Mouse (Mus musculus) mouse trophoblast stem cell (cell line): ENCODE data around the gene Herc4.
"Not testable (repeated sequence)": the region's sequence is repeated elsewhere in the genome, so short reads cannot be mapped to it uniquely, and the experiment has no call there.

Experiments used
- in situ Hi-C, 2 experiments: fragments of 300-500 bp; cut with MseI, MboI; formaldehyde crosslinking; loops; 2 replicates in 1 of 2; 3 replicates in 1 of 2; pipeline ENCODE4 v1.15.1; 2025

Gene Herc4

DNA sequence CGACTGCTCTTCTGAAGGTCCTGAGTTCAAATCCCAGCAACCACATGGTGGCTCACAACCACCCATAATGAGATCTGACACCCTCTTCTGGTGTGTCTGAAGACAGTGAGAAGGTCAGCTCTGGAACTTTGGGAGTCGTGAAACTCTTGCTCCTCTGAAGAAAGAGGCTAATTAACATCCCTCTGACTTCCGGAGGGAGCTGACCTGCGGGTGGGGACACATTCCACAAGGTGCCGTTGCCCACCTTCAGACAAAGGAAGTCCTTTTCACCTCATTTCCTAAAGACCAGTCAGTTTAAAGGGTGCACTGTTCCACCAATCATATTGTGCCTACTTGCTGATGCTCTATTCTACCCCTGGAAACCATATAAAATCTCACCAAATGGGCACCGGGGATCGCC lies 107.5 kb downstream of the Herc4 start:
- in situ Hi-C loops, result not testable (repeated sequence)

DNA sequence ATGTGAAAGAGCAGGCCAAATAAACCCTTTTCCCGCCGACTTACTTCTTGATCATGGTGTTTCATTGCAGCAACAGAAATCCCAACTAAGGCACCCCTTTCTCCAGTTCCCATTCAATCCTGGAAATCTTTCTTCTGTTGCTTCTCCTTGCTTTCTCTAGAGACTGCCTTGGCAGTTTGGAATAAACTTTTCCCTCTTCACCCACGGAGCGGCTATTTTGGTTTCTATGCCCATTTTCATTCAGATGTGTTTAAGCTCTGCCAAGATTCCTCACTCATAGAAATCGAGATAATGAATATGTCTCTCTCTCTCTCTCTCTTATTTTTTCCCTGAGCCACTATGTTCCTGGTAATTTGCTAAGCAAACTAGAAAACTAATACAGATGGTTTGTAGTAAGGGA lies 108.5 kb downstream of the Herc4 start:
- in situ Hi-C loops, result no loop called here

DNA sequence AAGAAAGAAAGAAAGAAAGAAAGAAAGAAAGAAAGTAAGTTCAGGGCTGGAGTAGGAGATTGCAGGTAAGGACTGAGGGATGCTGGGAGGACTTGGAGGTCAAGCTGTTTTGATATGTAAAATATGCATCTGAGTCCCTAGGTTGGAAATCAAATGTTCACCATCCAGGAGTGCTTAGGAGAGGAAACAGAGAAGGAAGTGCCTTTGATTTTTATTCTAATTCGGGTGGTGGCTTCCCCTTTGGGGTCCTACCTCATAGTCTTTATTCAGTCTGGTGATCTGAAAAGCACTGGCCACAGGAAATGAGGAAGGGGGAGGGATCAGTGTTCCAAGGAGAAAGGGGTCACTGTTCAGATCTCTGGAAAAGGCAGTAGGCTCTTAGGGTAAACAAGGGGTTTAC lies 116.9 kb downstream of the Herc4 start:
- in situ Hi-C loops, result no loop called here

DNA sequence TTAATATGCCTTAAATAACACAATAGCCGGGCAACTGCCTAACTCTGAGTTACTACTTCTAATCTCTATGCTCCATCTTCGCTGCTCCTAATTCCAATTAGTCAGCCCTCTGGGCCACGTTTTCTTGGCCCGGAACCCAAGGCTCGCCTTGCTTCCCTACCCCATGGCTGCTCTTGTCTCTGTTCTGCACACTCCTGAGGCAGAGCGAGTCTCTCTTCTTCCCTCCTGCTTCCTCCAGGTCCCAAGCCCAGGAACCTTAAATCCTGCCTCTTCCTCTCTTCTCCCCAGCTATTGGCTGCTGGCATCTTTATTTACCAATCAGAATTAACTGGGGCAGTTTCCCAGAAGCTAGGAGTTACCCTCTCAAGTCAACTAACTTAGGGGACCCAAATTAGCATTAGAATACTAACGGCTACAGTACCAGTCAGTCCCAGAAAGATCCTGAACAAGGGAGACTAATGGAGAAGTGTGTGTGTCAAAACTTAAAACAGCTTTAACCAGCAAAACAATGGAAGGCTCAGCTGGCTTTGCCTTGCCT lies 122.4 kb downstream of the Herc4 start:
- in situ Hi-C loops, result no loop called here

DNA sequence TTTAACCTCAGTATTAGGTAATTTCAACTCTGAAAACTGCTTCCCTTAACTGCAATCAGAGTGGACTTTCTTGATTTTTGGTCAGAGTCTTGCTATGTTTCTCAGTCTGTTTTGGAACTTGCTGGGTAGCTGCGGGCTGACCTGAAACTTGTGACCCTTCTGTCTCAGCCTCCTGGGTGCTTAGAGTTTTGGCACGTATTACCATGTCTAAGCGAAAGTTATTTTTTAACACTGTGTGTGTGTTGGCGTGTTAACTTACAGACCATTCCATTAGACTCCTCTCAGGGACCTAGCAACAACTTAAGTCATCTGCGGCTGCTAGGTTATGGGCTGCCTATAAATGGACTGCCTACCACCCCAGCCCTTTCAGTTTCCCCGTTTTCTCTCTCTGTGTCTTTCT lies 123.8 kb downstream of the Herc4 start:
- in situ Hi-C loops, result no loop called here
